Mouse (Mus musculus) liver, embryonic 14.5 days (tissue): Measurements from ENCODE around the gene Lrba. TPM values are rescaled to one million over a fixed set of nuclear protein-coding genes. Genes with fewer than 3 reads are reported as not detected.

Experiments
- ATAC-seq: fragments of 200-750 bp; cut with Nextera tagmentation; 2 replicates; pipeline ENCODE4 v1.8.0; 2017; ENCODE audit warnings: moderate number of reproducible peaks, mild to moderate bottlenecking, moderate library complexity; ENCODE audit not compliant: insufficient read depth
- DNase-seq, 3 experiments: peaks; one replicate each; pipeline ENCODE4 v3.0.0-alpha.2; 2012 to 2013; ENCODE audit warnings: low read depth in 3 of 3, low spot score in 3 of 3
- H3K27ac ChIP-seq: fragments of 300-500 bp; sonication (generic); 2 replicates; pipeline ENCODE4 v1.5.1; 2014; ENCODE audit warnings: moderate library complexity, mild to moderate bottlenecking, control low read depth, inconsistent platforms
- H3K27me3 ChIP-seq: fragments of 300-500 bp; sonication (generic); 2 replicates; pipeline ENCODE4 v1.6.1; 2014; ENCODE audit warnings: mild to moderate bottlenecking, low read length, moderate library complexity; ENCODE audit not compliant: control insufficient read depth, insufficient read depth
- H3K36me3 ChIP-seq: fragments of 300-500 bp; sonication (generic); replicated peaks from 2 replicates; pipeline ENCODE4 v1.6.1; 2014; ENCODE audit warnings: low read depth; ENCODE audit not compliant: control insufficient read depth, insufficient read depth
- H3K4me1 ChIP-seq, 2 experiments: fragments of 200-500 bp in 1 of 2; fragments of 300-500 bp in 1 of 2; sonication (generic) in 1 of 2; replicated peaks; 2 replicates each; pipeline ENCODE4 v1.6.1; 2012 to 2014; ENCODE audit warnings: antibody characterized with exemption in 1 of 2, inconsistent platforms in 1 of 2, low read length in 1 of 2; ENCODE audit not compliant: control insufficient read depth in 2 of 2, insufficient read depth in 2 of 2
- H3K4me2 ChIP-seq: fragments of 300-500 bp; sonication (generic); 2 replicates; pipeline ENCODE4 v1.6.1; 2014; ENCODE audit warnings: low read depth, mild to moderate bottlenecking, control low read depth, moderate library complexity
- H3K4me3 ChIP-seq, 2 experiments: fragments of 200-500 bp in 1 of 2; fragments of 300-500 bp in 1 of 2; sonication (generic) in 1 of 2; 2 replicates each; pipeline ENCODE4 v1.5.1; 2012 to 2014; ENCODE audit warnings: low read depth in 2 of 2, low read length in 2 of 2, mild to moderate bottlenecking in 2 of 2, control low read depth in 1 of 2, inconsistent platforms in 1 of 2, moderate library complexity in 1 of 2; ENCODE audit not compliant: insufficient read depth in 1 of 2
- H3K9ac ChIP-seq: fragments of 300-500 bp; sonication (generic); replicated peaks from 2 replicates; pipeline ENCODE4 v1.6.1; 2014; ENCODE audit warnings: mild to moderate bottlenecking, control low read depth, moderate library complexity
- H3K9me3 ChIP-seq: fragments of 300-500 bp; sonication (generic); 2 replicates; pipeline ENCODE4 v1.6.1; 2016; ENCODE audit warnings: low read length, mixed read lengths; ENCODE audit not compliant: control insufficient read depth
- CTCF ChIP-seq: IDR thresholded peaks from 2 replicates; pipeline ENCODE4 v1.5.1; 2016; ENCODE audit warnings: antibody characterized with exemption, low read depth, control low read depth
- EP300 ChIP-seq: IDR thresholded peaks from 2 replicates; pipeline ENCODE4 v1.6.1; 2016; ENCODE audit warnings: antibody characterized with exemption, low read depth
- WGBS: fragments of 180-500 bp; shearing (Covaris S2); extraction: QIAGEN DNeasy Blood & Tissue Kit; methylation state at CpG from one replicate; pipeline ENCODE4 v1.1.7; 2014; ENCODE audit not compliant: insufficient replicate concordance; 5-methylcytosine and 5-hydroxymethylcytosine counted together
- polyA plus RNA-seq, 2 experiments: library from polyadenylated mRNA; depleted of rRNA in 1 of 2; stranded (reverse) in 1 of 2; unstranded in 1 of 2; fragments of >200 nt; fragmentation: Nextera tagmentation in 1 of 2; extraction: Ambion mirVana in 1 of 2; gene quantifications; 2 replicates each; pipeline versions ENCODE4 v1.2.1 to v1.2.3; 2012 to 2014

Lrba gene
- polyA plus RNA-seq, 2 experiments = 3.7 to 4.4 TPM

DNA sequence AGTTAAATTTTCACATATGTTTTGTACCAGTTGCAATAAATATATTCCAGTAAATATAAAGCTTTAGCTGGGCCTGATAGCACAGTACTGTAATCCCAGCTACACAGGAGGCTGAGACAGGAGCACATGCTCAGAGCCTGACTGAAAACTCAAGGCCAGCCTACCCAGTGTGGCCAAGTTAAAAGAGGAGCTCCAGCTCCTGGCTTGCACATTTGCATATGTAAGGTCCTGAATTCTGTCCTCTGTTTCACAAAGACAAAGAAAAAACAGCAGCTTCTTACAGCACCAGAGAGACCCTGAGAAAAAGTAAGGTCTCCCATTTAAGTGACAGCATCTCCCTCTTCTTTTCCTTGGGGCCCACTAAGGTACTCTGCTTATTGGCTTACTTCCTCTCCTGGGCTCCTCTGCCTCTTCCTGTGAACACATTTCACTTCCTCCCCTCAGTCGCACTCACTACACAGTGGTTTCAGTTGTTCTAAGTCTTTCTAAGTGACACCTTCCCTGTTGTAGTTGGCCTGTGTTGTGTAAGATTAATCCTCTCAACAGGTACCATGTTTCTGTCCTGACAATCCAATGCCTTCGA, 453.2 kb downstream of the Lrba start:
- TF ChIP-seq EP300 (no peak), CTCF (no peak)
- Histone ChIP-seq H3K9me3 (no peaks in the 10 kb centered on the region), H3K4me3 (no peak overlapping the region), H3K27me3 (no peaks in the 10 kb centered on the region), H3K4me1 (no peaks in the 10 kb centered on the region), H3K36me3 (no peaks in the 10 kb centered on the region), H3K4me2 (no peak overlapping the region), H3K27ac (no peak overlapping the region), H3K9ac (no peak overlapping the region)
- 30% methylated on average over 2 of the region's 2 CpGs for WGBS
- no peak for ATAC-seq
- no peak for DNase-seq

GRCm38 (mm10) chr3:86687571-86688209, 463.2 kb downstream of the Lrba start:
- Histone ChIP-seq H3K4me1 (no peaks in the 10 kb centered on the region), H3K27me3 (no peaks in the 10 kb centered on the region), H3K9me3 (no peaks in the 10 kb centered on the region), H3K27ac (no peak overlapping the region), H3K36me3 (no peaks in the 10 kb centered on the region), H3K9ac (no peak overlapping the region), H3K4me2 (no peak overlapping the region), H3K4me3 (no peak overlapping the region)
- 39% methylated on average over 7 of the region's 7 CpGs for WGBS
- no peak for ATAC-seq
- TF ChIP-seq CTCF (no peak), EP300 (no peak)
- no peak for DNase-seq

DNA sequence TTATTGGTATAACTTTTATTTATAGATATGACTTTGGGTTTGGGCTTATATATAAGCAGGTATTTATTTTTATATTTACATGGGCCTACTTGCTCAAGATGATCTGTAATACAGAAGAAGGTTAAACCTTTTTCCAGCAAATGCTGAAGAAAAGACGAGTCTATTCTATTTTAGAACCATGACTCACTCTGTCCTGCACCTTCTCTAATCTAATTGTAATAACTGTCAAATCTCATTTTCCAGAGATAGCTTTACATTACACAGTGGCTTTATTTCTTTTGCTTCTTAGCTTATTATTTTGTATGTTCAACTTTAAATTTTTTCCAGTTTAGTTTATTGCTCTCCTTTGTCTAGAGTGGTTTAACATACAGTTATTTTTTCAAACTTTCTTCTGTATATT, 464.0 kb downstream of the Lrba start:
- Histone ChIP-seq H3K36me3 (no peaks in the 10 kb centered on the region), H3K4me2 (no peak overlapping the region), H3K27me3 (no peaks in the 10 kb centered on the region), H3K4me3 (no peak overlapping the region), H3K4me1 (no peaks in the 10 kb centered on the region), H3K27ac (no peak overlapping the region), H3K9ac (no peak overlapping the region), H3K9me3 (no peaks in the 10 kb centered on the region)
- TF ChIP-seq EP300 (no peak), CTCF (no peak)
- no peak for ATAC-seq
- 45% methylated on average over 1 of the region's 1 CpGs for WGBS
- no peak for DNase-seq

- 58% methylated on average over 7 of the region's 7 CpGs for WGBS
- Histone ChIP-seq H3K36me3 (no peaks in the 10 kb centered on the region), H3K4me3 (no peak overlapping the region), H3K27me3 (no peaks in the 10 kb centered on the region), H3K9me3 (no peaks in the 10 kb centered on the region), H3K27ac (no peak overlapping the region), H3K4me1 (no peaks in the 10 kb centered on the region), H3K9ac (no peak overlapping the region), H3K4me2 (no peak overlapping the region)
- ATAC-seq (no peak), DNase-seq (no peak)
- TF ChIP-seq EP300 (no peak), CTCF (no peak)
Observed at GRCm38 (mm10) chr3:86689305-86689704, 464.8 kb downstream of the Lrba start.

- no peak overlapping the region for H3K27ac ChIP-seq
- H3K9me3 ChIP-seq = no peaks in the 10 kb centered on the region
- ATAC-seq = no peak
- H3K36me3 ChIP-seq = no peaks in the 10 kb centered on the region
- no peaks in the 10 kb centered on the region for H3K27me3 ChIP-seq
- no peak for DNase-seq
- H3K4me2 ChIP-seq = no peak overlapping the region
- no peak overlapping the region for H3K9ac ChIP-seq
- no peak overlapping the region for H3K4me3 ChIP-seq
- TF ChIP-seq CTCF = no peak
- no peaks in the 10 kb centered on the region for H3K4me1 ChIP-seq
Observed at GRCm38 (mm10) chr3:86692779-86693178, 468.3 kb downstream of the Lrba start.
